Mouse (Mus musculus) cortical plate, adult 2 months (tissue): ENCODE data around the gene T2.

ENCODE experiments used
- CTCF ChIP-seq: fragments of 200-500 bp; IDR thresholded peaks from 2 replicates; pipeline ENCODE4 v1.5.1; 2011; ENCODE audit warnings: mild to moderate bottlenecking, control low read depth, low read length; ENCODE audit not compliant: insufficient read depth; ENCODE audit errors: extremely low read depth
- POLR2A ChIP-seq: fragments of 200-500 bp; IDR thresholded peaks from 2 replicates; pipeline ENCODE4 v1.6.1; 2011; ENCODE audit warnings: mild to moderate bottlenecking, low read length, control low read depth; ENCODE audit not compliant: insufficient read depth; ENCODE audit errors: extremely low read depth

GRCm38 (mm10) chr17:8313976-8314375, 41.8 kb upstream of the T2 start:
- TF ChIP-seq CTCF, result no peak
- TF ChIP-seq POLR2A, result no peak
